Mouse (Mus musculus) gastrocnemius, adult 18-20 months (tissue): ENCODE measurements at regions not wholly inside any gene's neighbourhood (a gene's known extent, or its start where the extent isn't known, plus 50 kb on each side); places are given as distances from the start of the nearest gene placed in this dataset.

Experiments
- DNase-seq: peaks from one replicate; pipeline ENCODE4 v3.0.0; 2021; ENCODE audit warnings: low spot score

GRCm38 (mm10) chr1:91611281-91611680 is 70.9 kb downstream of the Asb1 start:
- DNase-seq, result no peak

- no peak for DNase-seq
Observed at GRCm38 (mm10) chr1:91611694-91612093, 71.3 kb downstream of the Asb1 start.

GRCm38 (mm10) chr1:91612912-91613311 is 72.6 kb downstream of the Asb1 start:
- no peak for DNase-seq

GRCm38 (mm10) chr1:91615396-91615795 is 75.1 kb downstream of the Asb1 start:
- DNase-seq, result no peak

- no peak for DNase-seq
Observed at GRCm38 (mm10) chr1:91618527-91619135, 78.3 kb downstream of the Asb1 start.

GRCm38 (mm10) chr1:91621141-91621540 is 80.8 kb downstream of the Asb1 start:
- DNase-seq, result no peak

- no peak for DNase-seq
Observed at GRCm38 (mm10) chr1:91622874-91623273, 82.5 kb downstream of the Asb1 start.

GRCm38 (mm10) chr1:91624028-91624427 is 83.7 kb downstream of the Asb1 start:
- DNase-seq, result no peak

- no peak for DNase-seq
Observed at GRCm38 (mm10) chr1:91624531-91625300, 84.4 kb downstream of the Asb1 start.

- no peak for DNase-seq
Observed at GRCm38 (mm10) chr1:91626090-91626489, 85.7 kb downstream of the Asb1 start.

GRCm38 (mm10) chr1:91630206-91630605 is 89.9 kb downstream of the Asb1 start:
- no peak for DNase-seq

- DNase-seq, result no peak
Observed at GRCm38 (mm10) chr1:91630871-91631410, 90.6 kb downstream of the Asb1 start.

GRCm38 (mm10) chr1:91632906-91633493 is 92.7 kb downstream of the Asb1 start:
- DNase-seq, result no peak

GRCm38 (mm10) chr1:91636571-91636970 is 96.2 kb downstream of the Asb1 start:
- no peak for DNase-seq

- DNase-seq, result no peak
Observed at GRCm38 (mm10) chr1:91640551-91640950, 100.2 kb downstream of the Asb1 start.

- no peak for DNase-seq
Observed at GRCm38 (mm10) chr1:91658991-91659441, 118.7 kb downstream of the Asb1 start.

- DNase-seq, result no peak
Observed at GRCm38 (mm10) chr1:91659486-91659885, 119.1 kb downstream of the Asb1 start.

GRCm38 (mm10) chr1:91663289-91663688 is 122.9 kb downstream of the Asb1 start:
- no peak for DNase-seq

- no peak for DNase-seq
Observed at GRCm38 (mm10) chr1:91664622-91665021, 124.3 kb downstream of the Asb1 start.

GRCm38 (mm10) chr1:91668530-91668929 is 128.2 kb downstream of the Asb1 start:
- DNase-seq, result no peak

- peak; percentile 28 for DNase-seq
Observed at GRCm38 (mm10) chr1:91670980-91671379, 130.3 kb upstream of the Twist2 start.

GRCm38 (mm10) chr1:91674082-91674655 is 127.1 kb upstream of the Twist2 start:
- no peak for DNase-seq
